Mouse (Mus musculus): Measurements from ENCODE around the gene Zfp420.
A peak's percentile ranks its signal among the peaks of the same experiment; 100 is the strongest.
"Not testable (repeated sequence)": the region's sequence is repeated elsewhere in the genome, so short reads cannot be mapped to it uniquely, and the experiment has no call there.

Zfp420 gene

DNA sequence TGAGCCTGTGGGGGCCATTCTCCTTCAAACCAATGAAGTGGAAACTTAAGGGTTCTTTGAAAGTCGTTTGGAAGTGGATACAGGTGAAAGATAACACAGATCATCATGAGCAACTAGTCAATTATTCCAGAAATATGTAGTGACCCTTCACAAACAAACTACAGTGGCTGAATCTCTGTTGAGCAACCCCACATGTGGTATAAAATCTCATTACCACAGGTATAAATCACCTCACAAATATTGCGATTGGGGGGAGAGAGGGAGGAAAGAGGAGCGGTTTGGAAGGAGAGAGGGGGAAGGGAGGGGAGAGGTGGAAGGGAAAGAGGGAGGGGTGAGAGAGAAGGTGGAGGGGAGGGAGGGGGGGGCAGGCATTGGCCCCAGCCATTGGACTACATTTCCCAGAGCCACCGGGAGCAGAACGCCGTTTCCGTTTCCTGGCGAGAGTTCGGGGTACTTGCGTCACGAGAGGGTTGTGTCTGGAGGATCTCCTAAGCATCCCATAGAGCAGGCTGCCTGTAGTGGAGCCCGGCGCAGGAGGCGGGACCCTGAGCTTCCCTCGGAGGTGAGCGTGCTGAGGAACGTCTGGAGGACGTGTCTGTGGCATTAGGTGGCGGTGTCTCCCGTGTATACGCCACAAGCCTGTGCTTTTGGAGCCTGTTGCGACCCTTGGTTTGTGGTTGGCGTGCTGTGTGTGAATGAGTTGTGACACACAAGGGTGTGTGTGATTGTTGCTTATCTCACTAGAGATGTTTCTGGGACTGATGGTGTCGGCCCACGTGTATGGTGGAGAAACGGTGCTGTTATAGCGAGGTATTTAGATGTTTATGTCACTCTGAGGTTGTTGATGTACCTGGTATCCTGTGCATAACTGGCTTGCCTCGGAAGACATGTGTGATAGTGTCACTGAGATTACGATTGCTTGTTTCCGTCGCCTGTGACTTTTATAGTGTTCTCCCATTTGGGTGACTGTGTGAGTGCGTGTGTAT is at the start of gene Zfp420:
Zfp420 (plus strand) TSS at position 448 of the 986 bp plus-strand sequence.
- DNase-seq (ENCODE audit: low spot score in 2 of 2): peak; percentile 74 to 78

DNA sequence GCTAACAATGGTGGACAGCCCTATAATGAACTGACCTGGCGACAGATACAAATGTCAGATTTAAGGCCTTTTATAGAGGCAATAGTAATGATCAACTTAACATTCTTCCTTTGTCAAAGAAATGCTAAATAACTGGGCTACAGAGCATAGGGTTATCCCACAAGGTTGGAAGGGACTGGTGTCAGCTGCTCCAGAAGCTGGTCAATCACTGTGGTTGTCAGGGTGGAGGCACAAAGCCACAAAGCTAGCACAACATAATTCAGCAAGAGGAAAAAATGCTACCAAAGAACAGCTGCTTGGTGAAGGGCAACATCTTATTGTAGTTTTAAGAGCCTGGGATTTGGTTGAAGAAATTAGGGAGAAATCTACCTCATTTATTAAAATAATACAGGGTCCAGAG is 47.5 kb upstream of the Zfp420 start:
- DNase-seq (ENCODE audit: low spot score in 2 of 2): no peak

DNA sequence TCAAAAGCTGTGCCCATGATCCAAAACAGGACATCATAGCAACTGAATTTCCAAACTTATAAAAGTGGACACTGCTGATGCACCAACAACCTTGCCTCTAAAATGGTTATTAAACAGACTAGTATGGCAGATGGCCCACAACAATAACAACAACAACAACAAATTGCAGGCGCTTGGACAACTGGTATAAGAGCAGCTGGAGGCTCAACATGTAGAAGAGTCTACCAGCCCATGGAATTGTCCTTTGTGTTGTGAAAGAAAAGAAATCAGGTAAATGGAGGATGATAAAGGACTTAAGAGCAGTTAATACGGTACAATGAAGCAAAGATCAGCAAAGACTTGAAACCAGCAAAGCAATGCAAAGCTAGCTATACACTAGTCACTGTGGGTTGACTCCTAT is 45.4 kb upstream of the Zfp420 start:
- no peak for DNase-seq (ENCODE audit: low spot score in 2 of 2)

GRCm38 (mm10) chr7:29815061-29815784 is 44.6 kb upstream of the Zfp420 start:
- DNase-seq (ENCODE audit: low spot score in 2 of 2): no peak

GRCm38 (mm10) chr7:29815910-29816429 is 43.8 kb upstream of the Zfp420 start, which contains the start of gene Zfp790:
Zfp790 (plus strand) TSS chr7:29816114.
- peak; percentile 81 to 85 for DNase-seq (ENCODE audit: low spot score in 2 of 2)

- peak; percentile 57 to 72 for DNase-seq (ENCODE audit: low spot score in 2 of 2)
Measured at GRCm38 (mm10) chr7:29818619-29819254, 41.0 kb upstream of the Zfp420 start.

DNA sequence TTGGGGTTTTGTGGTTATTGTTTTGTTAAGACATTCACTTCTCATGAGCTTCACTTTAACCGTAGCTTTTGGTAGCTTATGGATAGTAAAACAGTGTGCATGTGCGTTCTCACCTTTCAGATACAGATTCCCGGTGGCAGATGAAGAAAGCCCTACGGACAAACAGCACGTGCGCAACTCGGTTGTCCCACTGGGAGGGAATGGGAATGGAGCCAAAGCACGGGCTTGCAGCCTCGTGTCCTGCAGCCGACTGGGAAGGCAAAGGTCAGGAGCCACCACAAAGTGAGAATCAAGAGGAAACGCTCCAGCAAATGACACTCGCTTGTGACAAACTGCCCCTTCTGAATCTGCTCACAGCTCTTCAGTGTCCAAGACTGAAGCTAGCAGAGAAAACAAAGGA is 31.8 kb upstream of the Zfp420 start:
- DNase-seq (ENCODE audit: low spot score in 2 of 2): no peak

DNA sequence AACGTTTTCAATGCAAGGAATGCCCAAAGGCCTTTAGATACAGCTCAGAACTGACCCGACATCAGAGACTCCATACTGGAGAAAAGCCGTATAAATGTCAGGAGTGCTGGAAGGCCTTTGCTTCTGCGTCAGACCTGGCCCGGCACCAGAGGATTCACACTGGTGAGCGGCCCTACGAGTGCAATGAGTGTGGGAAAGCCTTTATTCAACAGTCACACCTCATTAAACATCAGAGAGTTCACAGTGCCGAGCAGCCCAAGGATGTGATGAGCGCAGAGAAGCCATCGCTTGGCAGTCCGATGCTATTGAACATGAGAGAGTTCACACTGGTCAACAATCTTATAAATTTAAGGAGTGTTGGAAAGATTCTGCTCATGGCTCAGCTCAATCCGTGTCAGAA is 30.0 kb upstream of the Zfp420 start:
- DNase-seq (ENCODE audit: low spot score in 2 of 2): no peak

- no peak for DNase-seq (ENCODE audit: low spot score in 2 of 2)
Measured at GRCm38 (mm10) chr7:29836816-29837215, 23.0 kb upstream of the Zfp420 start.

DNA sequence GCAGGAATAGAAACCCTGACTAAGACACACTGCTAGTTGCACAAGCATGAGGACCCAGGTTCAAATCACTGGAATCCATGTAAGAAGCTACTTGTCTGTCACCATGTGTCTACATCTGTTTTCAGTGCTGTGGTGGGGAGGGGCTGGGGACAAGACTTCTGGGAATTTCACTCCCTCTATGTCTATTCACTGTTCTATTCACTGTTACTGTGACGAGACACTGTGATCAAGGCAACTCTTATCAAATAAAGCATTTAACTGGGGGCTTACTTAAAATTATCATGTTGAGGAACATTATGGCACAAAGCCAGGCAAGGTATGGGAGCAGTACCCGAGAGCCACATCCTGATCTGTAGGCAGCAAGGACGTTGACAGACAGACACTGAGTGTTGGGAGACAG is 20.5 kb upstream of the Zfp420 start:
- DNase-seq (ENCODE audit: low spot score in 2 of 2): no peak

DNA sequence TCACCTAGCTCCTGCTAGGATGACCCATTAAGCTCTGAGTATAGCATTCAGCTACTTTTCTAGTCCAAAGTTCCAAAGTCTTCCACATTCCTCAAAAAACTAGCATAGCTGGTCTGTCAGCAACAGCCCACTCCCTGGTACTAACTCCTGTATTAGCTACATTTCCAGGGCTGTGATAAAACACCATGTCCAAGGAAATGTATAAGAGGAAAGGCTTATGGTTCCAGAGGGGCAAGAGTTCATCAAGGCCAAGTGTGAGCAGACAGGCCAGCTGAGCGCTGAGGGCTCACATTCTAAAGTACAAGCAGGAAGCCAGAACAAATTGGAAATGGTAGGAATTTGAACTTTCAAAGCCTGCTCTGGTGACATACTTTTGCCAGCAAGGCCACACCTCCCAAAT is 17.7 kb upstream of the Zfp420 start:
- no peak for DNase-seq (ENCODE audit: low spot score in 2 of 2)

GRCm38 (mm10) chr7:29844616-29845015 is 15.2 kb upstream of the Zfp420 start:
- DNase-seq (ENCODE audit: low spot score in 2 of 2): no peak

DNA sequence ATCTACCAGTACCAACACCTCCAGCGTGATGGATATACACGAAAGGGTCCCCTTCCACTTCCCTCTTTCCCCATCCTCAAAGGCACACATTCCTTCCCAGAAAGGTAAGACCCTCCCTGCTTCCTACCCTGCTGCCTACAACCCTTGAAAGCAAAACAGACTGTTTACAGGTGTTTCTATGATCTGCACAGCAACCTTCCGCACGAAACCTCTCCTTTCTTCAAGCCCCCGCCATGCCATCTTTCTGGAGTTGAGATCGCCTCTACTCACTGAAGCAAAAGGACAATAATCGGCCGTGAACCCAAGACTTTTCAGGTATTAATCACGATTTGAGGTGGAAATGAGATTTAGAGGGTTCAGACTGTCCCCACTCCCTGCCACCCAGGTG is 7.0 kb upstream of the Zfp420 start:
- DNase-seq (ENCODE audit: low spot score in 2 of 2): no peak

- DNase-seq (ENCODE audit: low spot score in 2 of 2): peak; percentile 71 to 82
Measured at GRCm38 (mm10) chr7:29853219-29853842, 6.4 kb upstream of the Zfp420 start, which contains the start of gene Zfp940. Zfp940 (minus strand) TSS chr7:29853669.

DNA sequence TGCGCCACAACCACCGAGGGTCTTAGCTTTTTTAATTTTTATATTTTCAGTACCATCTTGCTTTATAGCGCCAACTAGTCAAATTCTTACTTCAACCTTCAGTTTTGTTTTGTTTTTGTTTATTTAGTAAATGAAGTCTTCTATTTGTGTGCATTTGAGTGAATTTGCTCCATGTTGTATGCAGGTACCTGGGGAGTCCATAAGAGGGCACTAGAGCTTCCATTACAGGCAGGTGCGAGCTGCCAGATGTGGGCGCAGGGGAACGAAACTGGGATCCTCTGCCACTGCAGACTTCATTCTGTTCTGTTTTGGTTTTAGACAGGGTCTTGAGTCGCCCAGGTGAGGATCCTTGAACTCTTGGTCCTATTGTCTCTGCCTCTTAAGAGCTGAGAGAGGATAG is 1.9 kb downstream of the Zfp420 start:
- no peak for DNase-seq (ENCODE audit: low spot score in 2 of 2)

- no peak for DNase-seq (ENCODE audit: low spot score in 2 of 2)
Measured at GRCm38 (mm10) chr7:29874256-29874655, 14.5 kb downstream of the Zfp420 start.

GRCm38 (mm10) chr7:29877561-29877960 is 17.8 kb downstream of the Zfp420 start:
- not testable (repeated sequence) for DNase-seq (ENCODE audit: low spot score in 2 of 2)

GRCm38 (mm10) chr7:29880056-29880455 is 20.3 kb downstream of the Zfp420 start:
- DNase-seq (ENCODE audit: low spot score in 2 of 2): no peak

DNA sequence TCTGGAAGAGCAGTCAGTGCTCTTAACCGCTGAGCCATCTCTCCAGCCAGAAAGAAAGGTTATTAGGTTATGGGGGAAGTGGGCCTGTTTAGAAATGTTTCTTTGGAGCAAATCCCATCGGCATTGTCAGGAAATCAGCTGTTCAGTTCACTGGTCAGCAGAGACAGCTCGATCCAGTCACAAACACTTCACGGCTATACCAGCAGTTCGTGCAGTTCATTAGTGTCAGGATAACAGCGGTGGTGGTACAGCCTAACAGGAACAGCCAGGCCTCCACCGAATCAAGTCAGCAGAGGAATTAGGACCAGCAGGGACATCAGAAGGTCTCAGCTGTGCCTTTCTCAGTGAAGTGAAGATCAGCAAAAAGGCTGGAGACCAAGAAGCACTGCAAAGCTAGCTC is 21.1 kb downstream of the Zfp420 start:
- no peak for DNase-seq (ENCODE audit: low spot score in 2 of 2)

- DNase-seq (ENCODE audit: low spot score in 2 of 2): no peak
Measured at GRCm38 (mm10) chr7:29890501-29890900, 30.7 kb downstream of the Zfp420 start.

- DNase-seq (ENCODE audit: low spot score in 2 of 2): no peak
Measured at GRCm38 (mm10) chr7:29892756-29893155, 33.0 kb downstream of the Zfp420 start.

All from spleen, postnatal 4 days (tissue).